ENCODE assay signal across 9 mouse cellular contexts in the genomic region with DNA sequence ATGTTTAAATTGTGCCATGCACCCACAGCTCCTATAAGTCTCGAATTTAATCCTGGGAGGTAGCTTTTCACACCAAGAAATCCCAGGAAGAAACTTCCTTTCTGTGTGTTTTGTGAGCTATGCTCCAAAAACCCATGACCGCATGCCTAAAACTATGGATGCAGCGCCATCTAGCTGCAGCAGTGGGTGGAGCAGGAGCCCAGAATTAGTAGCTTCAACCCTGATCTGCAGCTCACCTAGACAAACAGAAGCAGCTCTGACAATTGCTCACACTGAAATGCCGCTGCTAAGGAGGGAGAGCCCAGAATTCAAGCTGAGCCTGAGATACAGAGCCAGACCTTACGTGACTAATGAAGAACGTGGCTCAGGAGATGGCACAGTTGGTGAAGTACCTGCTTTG.
A peak's percentile ranks its signal among the peaks of the same experiment; 100 is the strongest.
DNase-seq lines count a peak whose midpoint lies in the region; ATAC-seq and TF ChIP-seq lines count a peak whose summit lies in the region.
"Had no signal": no experiment of that assay in that cellular context is flagged by ENCODE, and none has a peak within 500 bp of the region (broad histone marks: within the 10 kb centered on the region; RNA-seq: fewer than 3 reads in every experiment).

No protein-coding gene starts in this region.

- H3K4me1 ChIP-seq in midbrain, embryonic 14.5 days (ENCODE audit: control insufficient read depth, insufficient read depth, low read length), result 0 out of 2 replicates have a peak, but pooled peaks cover 7% of the 10 kb centered on the region
- no peaks in the 10 kb centered on the region for H3K4me1 ChIP-seq in spleen, adult 2 months (ENCODE audit: control insufficient read depth, insufficient read depth, insufficient read length)

- H3K36me3 ChIP-seq in midbrain, embryonic 14.5 days (ENCODE audit: control insufficient read depth, insufficient read depth, low read length), result no peaks in the 10 kb centered on the region
- H3K36me3 ChIP-seq in spleen, adult 2 months (ENCODE audit: control insufficient read depth, insufficient read depth, low read length), result no peaks in the 10 kb centered on the region

- intact Hi-C loops in gastrocnemius, postnatal 36 days (cut with DNase I), result loop anchor here (2.0 to 5.0 kb wide), 2 partner anchors 1143 to 1324 kb away; no protein-coding TSS in a partner anchor
- intact Hi-C loops in left cerebral cortex, postnatal 25 days (cut with DNase I), result loop anchor here (5.0 kb wide), 4 partner anchors 194 to 1324 kb away; no protein-coding TSS in a partner anchor

- 3% methylated on average over 6 of the region's 6 CpGs for whole genome bisulfite sequencing in midbrain, embryonic 14.5 days
- WGBS in spleen, adult 2 months, result 6% methylated on average over 6 of the region's 6 CpGs

- TF ChIP-seq POLR2A in spleen, adult 2 months (IDR thresholded peaks at IDR 0.05; ENCODE audit: low read depth, low read length), result no peak

- no peak overlapping the region for H3K9ac ChIP-seq in midbrain, embryonic 14.5 days (replicated peaks; ENCODE audit: low read length)

- peak; percentile 87 for DNase-seq in adrenal gland, postnatal 10 days
- DNase-seq in embryo, embryonic 10 days (ENCODE audit: low spot score), result peak; percentile 92
- DNase-seq in gastrocnemius, postnatal 36 days, result peak; percentile 60 to 70
- DNase-seq in kidney, adult 18-20 months, result peak; percentile 86
- DNase-seq in left cerebral cortex, postnatal 25 days (ENCODE audit: low spot score in 2 of 2), result peak; percentile 93 to 96
- DNase-seq in midbrain, embryonic 14.5 days, result peak; percentile 95
- DNase-seq in spleen, adult 2 months (ENCODE audit: low read depth in 1 of 2, low spot score in 2 of 2), result peak in 1 of 2 experiments; percentile 35

- no peaks in the 10 kb centered on the region for H3K9me3 ChIP-seq in midbrain, embryonic 14.5 days (ENCODE audit: control insufficient read depth, low read length)

- no peak overlapping the region for H3K27ac ChIP-seq in midbrain, embryonic 14.5 days (replicated peaks; ENCODE audit: low read depth, low read length)
- no peak overlapping the region for H3K27ac ChIP-seq in spleen, adult 2 months (ENCODE audit: insufficient read depth, low read length)

- peak; percentile 71; the same call in 1 of the 2 replicates for TF ChIP-seq CTCF in spleen, adult 2 months (IDR thresholded peaks at IDR 0.05; ENCODE audit: extremely low read depth, insufficient read depth, insufficient read length, insufficient replicate concordance)

- H3K4me3 ChIP-seq in midbrain, embryonic 14.5 days (replicated peaks; ENCODE audit: low read depth, low read length), result no peak overlapping the region
- no peak overlapping the region for H3K4me3 ChIP-seq in spleen, adult 2 months (ENCODE audit: extremely low read depth, insufficient read depth, insufficient read length)
- H3K4me3 ChIP-seq: myocyte had no signal

- H3K27me3 ChIP-seq in midbrain, embryonic 14.5 days (ENCODE audit: control insufficient read depth, insufficient read depth, low read length), result no peaks in the 10 kb centered on the region
- no peaks in the 10 kb centered on the region for H3K27me3 ChIP-seq in spleen, adult 2 months (ENCODE audit: control insufficient read depth, insufficient read depth, low read length)

- H3K4me2 ChIP-seq in midbrain, embryonic 14.5 days (ENCODE audit: low read length), result no peak overlapping the region

- ATAC-seq in midbrain, embryonic 14.5 days (ENCODE audit: low FRiP score, low TSS enrichment), result peak; percentile 53; the same call in 1 of the 2 replicates
- no peak for ATAC-seq in monocyte, adult 5-6 weeks (replicated peaks; ENCODE audit: insufficient number of reproducible peaks, low FRiP score, low TSS enrichment, poor library complexity, severe bottlenecking)
